Mouse (Mus musculus) right cerebral cortex, adult 2 months (tissue): ENCODE results near the gene Slc22a28.
"Not testable (repeated sequence)": the region's sequence is repeated elsewhere in the genome, so short reads cannot be mapped to it uniquely, and the experiment has no call there.

ENCODE experiments used
- DNase-seq, 2 experiments: peaks; one replicate each; pipeline ENCODE4 v3.0.0; 2021 to 2022; ENCODE audit warnings: low spot score in 2 of 2

Gene Slc22a28

DNA sequence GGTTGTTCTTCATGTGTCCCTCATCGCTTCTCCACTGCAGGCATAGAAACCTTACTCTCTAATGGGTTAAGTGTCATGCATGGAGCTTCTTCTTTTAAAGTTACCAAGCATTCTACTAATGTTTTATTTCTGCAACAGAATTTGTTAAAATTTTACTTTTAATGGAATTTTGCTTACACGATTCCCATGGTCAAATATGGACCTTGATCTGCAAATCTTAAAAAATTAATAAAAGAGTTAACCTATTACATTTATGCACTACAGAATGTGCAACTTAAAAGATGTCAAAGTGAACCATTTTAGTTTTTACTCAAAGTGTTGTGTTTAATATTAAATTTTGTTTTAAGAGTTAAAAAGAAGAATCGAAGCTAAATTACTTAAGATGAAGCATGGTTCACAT is at the start of gene Slc22a28:
Slc22a28 (minus strand) TSS at position 102 of the 400 bp plus-strand sequence.
- not testable (repeated sequence) for DNase-seq

DNA sequence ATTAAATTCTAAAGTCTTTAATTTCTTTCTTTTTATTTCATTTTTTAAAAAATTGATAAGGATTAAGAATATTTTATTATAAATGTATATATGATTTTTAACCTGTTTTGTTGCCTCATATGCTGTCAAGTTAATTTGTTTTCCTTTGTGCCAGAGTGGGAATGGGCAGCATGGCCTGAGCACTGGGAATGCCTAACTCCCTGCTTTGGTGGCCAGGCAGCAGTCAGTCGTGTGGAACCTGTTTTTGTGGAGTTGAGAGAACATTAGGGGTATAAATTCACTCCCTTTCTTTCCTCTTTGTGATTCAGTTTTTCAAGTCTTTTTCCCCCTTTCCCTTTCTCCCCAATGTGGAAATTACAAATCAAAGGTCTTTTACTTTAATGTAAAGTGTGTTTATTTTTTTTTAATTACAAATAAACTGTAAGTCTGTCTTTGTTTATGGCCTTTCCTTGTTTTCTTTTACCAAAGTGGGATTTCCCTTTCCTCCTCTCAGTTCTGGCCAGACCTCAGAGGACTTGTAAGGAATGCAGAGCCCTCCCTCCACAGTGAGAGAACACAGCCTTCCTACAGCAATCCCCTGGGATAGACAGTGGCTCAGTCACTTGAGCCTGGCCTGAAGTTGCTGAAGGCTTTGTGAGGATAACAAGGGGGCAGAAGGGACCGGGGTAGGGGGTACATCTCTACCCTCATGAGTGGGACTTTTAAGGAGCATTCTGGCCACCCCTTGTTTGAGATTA is 17.2 kb upstream of the Slc22a28 start:
- DNase-seq = no peak

DNA sequence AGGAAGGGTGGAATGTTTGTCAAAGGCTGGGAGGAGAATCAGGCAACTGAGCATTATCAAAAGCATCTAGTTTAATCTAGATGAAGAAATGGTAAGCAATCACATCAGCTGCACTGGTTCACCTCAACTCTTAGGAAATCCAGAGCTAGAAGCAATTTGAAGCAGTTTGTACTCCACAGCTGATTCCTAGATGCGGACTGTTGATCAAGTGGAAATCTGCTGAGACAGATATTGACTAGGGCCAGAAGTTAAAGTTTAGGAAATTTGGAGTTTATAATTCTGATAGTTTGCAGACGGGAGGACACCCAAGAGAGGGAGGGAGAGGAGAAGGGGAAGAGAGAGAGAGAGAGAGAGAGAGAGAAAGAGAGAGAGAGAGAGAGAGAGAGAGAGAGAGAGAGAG is 10.9 kb upstream of the Slc22a28 start:
- not testable (repeated sequence) for DNase-seq

DNA sequence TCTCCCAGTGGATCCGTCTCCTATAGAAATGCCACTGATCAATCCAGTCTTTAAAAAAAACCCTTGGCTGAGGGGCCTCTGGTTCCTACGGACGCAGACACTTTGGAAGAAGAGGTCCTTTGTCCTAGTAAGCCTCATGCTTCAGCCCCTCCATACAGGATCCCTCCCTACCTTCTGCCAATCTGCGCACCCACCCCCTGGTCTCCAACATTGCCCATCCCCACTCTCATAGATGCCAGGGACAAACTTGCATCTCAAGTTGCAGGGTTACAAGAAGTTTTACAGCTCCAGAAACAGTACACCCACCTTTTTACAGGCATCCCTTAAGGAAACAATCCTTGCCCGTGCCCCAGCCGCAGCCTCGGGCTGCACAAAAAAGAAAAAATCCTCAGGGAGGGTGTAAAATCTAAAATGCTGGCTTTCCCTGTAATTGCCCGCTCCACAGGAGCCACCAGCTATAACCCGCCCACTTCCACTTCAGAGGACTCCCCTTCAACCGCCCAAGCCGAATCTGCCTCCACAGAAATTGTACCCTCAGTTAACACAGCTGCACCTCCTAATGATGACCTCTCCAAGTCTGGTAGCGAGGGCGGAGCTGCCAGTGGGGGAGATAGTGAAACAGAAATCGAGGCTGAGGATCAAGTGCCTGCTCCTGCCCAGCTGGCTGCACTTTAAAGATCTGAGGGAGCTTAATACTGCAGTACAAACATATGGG is 2.5 kb upstream of the Slc22a28 start:
- DNase-seq = not testable (repeated sequence)

DNA sequence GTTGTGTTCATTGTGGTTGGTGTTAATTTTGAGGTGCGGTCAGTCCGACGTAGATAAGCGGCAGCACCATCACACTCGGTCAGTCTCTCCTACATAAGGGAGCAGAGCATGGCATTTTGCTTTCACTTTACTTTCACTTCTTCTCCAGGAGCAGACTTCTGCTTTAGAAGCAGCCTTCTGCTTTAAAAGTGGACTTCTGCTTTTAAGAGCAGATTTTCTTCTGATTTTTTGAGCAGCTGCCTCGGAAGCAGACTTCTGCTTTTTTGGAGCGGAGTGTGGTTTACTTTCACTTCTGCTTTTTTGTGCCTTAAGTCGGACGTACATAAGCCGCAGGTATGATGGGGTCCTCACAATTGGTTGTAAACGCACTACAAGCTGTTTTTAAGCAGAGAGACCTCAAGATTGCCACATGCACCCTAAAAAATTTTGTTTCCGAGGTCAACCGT is 111.9 kb downstream of the Slc22a28 start:
- no peak for DNase-seq

DNA sequence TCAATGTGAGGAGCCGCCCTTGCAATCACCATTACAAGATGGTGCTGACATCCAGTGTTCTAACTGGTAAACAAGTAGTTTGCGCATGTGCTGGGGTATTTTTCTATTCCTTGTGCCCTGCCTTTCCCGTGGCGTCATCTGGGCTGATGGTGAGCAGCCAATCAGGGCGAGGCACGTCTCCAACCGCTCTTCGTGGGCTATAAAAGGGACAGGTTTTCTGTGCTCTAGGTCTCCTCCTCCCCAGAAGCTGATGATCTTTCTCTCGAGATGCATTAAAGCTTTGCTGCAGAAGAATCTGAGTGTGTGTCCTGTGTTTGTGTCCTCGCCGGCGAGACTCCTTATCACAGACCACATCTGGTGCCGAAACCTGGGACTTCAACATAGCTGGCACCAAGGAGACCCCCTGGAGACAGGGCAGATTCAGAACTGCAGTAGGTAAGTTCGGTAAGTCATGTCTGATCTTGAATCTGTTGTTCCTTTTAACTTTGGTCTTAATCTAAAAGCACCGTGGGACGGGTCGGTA is 112.4 kb downstream of the Slc22a28 start:
- DNase-seq = not testable (repeated sequence)

DNA sequence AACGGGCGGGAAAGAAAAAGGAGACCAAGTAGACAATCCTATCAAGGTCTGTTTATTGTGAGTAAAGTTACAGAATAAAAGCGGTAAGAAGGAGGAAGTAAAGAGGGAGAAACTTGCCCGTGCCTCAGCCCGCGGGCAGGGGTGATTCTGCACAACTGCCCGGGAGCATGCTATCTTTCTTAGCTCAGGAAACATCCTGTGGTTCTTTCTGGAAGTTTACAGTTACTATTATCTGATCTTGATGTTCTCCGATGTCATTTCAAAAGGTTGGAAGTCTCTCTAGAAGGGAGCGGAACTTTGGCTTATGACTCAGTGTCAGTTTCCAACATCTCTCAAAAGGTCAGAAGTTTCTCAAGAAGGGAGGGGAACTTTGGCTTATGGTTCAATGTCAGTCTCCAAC is 113.2 kb downstream of the Slc22a28 start:
- not testable (repeated sequence) for DNase-seq
